Mouse (Mus musculus) kidney, adult 2 months (tissue): ENCODE measurements around the gene Slc22a18. TPM values are rescaled to one million over a fixed set of nuclear protein-coding genes. Genes with fewer than 3 reads are reported as not detected.

Source experiments
- DNase-seq: peaks from one replicate; pipeline ENCODE4 v3.0.0; 2021
- H3K27ac ChIP-seq: fragments of 200-500 bp; 2 replicates; pipeline ENCODE4 v1.5.1; 2012; ENCODE audit warnings: low read depth, low read length, control low read depth, inconsistent platforms; ENCODE audit not compliant: insufficient read depth
- H3K27me3 ChIP-seq: fragments of 200-500 bp; replicated peaks from 2 replicates; pipeline ENCODE4 v1.6.1; 2012; ENCODE audit warnings: mild to moderate bottlenecking, moderate library complexity, low read length, inconsistent platforms; ENCODE audit not compliant: control insufficient read depth, insufficient read depth
- H3K36me3 ChIP-seq: fragments of 200-500 bp; 2 replicates; pipeline ENCODE4 v1.6.1; 2012; ENCODE audit warnings: mild to moderate bottlenecking, moderate library complexity, low read length, inconsistent platforms; ENCODE audit not compliant: control insufficient read depth, insufficient read depth
- H3K4me1 ChIP-seq: fragments of 200-500 bp; 2 replicates; pipeline ENCODE4 v1.6.1; 2011; ENCODE audit warnings: low read length; ENCODE audit not compliant: control insufficient read depth, insufficient read depth
- H3K4me3 ChIP-seq: fragments of 200-500 bp; 2 replicates; pipeline ENCODE4 v1.5.1; 2011; ENCODE audit warnings: mild to moderate bottlenecking, low read depth, low read length, control low read depth; ENCODE audit not compliant: insufficient read depth
- CTCF ChIP-seq: fragments of 200-500 bp; conservative IDR thresholded peaks from 2 replicates; pipeline ENCODE4 v1.5.1; 2011; ENCODE audit warnings: low read depth, mild to moderate bottlenecking, control low read depth, low read length, moderate library complexity, mixed read lengths; ENCODE audit not compliant: insufficient read depth, insufficient read length
- POLR2A ChIP-seq: fragments of 200-500 bp; IDR thresholded peaks from one replicate; pipeline ENCODE4 v1.6.1; 2011; ENCODE audit warnings: low read depth, low read length, control low read depth
- WGBS: fragments of 180-500 bp; shearing (Covaris S2); methylation state at CpG from one replicate; pipeline ENCODE4 v1.1.7; 2018; 5-methylcytosine and 5-hydroxymethylcytosine counted together
- polyA plus RNA-seq: library from polyadenylated mRNA; depleted of rRNA; stranded (reverse); fragments of >200 nt; gene quantifications from 2 replicates; pipeline ENCODE4 v1.2.3, GENCODE M21; 2012

The Slc22a18 gene
- polyA plus RNA-seq, 1 experiment = 1,125 TPM

- TF ChIP-seq CTCF (no peak), POLR2A (no peak)
- WGBS = 9% methylated on average over 61 of the region's 63 CpGs
- Histone ChIP-seq H3K4me3 (peak overlapping the region; percentile 25; the same call in 1 of the 2 replicates), H3K4me1 (no peaks in the 10 kb centered on the region), H3K27ac (no peak overlapping the region), H3K27me3 (peaks cover 3% of the 10 kb centered on the region; the same call in 1 of the 2 replicates), H3K36me3 (no peaks in the 10 kb centered on the region)
- DNase-seq = no peak
These were observed 35.5 kb upstream of the Slc22a18 start for GRCm38 (mm10) chr7:143437894-143438581.

- H3K27me3 ChIP-seq = peaks cover 3% of the 10 kb centered on the region; the same call in 1 of the 2 replicates
- H3K36me3 ChIP-seq = no peaks in the 10 kb centered on the region
- no peaks in the 10 kb centered on the region for H3K4me1 ChIP-seq
- TF ChIP-seq POLR2A = no peak
- TF ChIP-seq CTCF = no peak
- no peak overlapping the region for H3K27ac ChIP-seq
- no peak for DNase-seq
- H3K4me3 ChIP-seq = no peak overlapping the region
- WGBS = 79% methylated on average over 1 of the region's 1 CpGs
These were observed 34.6 kb upstream of the Slc22a18 start for GRCm38 (mm10) chr7:143438965-143439364.

DNA sequence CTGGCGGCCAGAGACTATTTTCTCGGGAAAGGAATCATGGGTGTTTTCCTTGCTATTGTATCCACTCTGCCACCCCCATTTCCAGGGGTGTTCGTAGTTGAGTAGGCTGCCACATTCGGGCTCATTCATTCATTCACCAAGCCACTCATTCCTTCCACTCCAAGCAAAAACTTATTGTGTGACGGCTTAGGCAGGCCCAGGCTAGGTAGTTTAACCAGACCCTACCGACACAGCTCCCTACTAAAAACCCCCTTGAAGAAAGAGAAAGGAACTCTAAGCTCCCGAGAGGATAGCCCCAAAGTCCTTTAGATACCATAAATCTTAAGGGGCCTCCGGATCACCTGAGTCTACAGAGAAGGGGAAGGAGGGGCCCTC, 29.0 kb upstream of the Slc22a18 start:
- TF ChIP-seq CTCF = no peak
- TF ChIP-seq POLR2A = no peak
- Histone ChIP-seq H3K36me3 (no peaks in the 10 kb centered on the region), H3K4me3 (no peak overlapping the region), H3K27ac (no peak overlapping the region), H3K4me1 (no peaks in the 10 kb centered on the region), H3K27me3 (0 out of 2 replicates have a peak, but pooled peaks cover 2% of the 10 kb centered on the region)
- no peak for DNase-seq
- 75% methylated on average over 8 of the region's 8 CpGs for WGBS

- 0 out of 2 replicates have a peak overlapping the region, but pooled peaks have one; percentile 20 for H3K4me3 ChIP-seq
- H3K27ac ChIP-seq = no peak overlapping the region
- WGBS = 15% methylated on average over 55 of the region's 55 CpGs
- H3K27me3 ChIP-seq = 0 out of 2 replicates have a peak, but pooled peaks cover 2% of the 10 kb centered on the region
- TF ChIP-seq POLR2A (no peak), CTCF (no peak)
- no peak for DNase-seq
- no peaks in the 10 kb centered on the region for H3K36me3 ChIP-seq
- no peaks in the 10 kb centered on the region for H3K4me1 ChIP-seq
These were observed 28.4 kb upstream of the Slc22a18 start for GRCm38 (mm10) chr7:143444955-143445648.

DNA sequence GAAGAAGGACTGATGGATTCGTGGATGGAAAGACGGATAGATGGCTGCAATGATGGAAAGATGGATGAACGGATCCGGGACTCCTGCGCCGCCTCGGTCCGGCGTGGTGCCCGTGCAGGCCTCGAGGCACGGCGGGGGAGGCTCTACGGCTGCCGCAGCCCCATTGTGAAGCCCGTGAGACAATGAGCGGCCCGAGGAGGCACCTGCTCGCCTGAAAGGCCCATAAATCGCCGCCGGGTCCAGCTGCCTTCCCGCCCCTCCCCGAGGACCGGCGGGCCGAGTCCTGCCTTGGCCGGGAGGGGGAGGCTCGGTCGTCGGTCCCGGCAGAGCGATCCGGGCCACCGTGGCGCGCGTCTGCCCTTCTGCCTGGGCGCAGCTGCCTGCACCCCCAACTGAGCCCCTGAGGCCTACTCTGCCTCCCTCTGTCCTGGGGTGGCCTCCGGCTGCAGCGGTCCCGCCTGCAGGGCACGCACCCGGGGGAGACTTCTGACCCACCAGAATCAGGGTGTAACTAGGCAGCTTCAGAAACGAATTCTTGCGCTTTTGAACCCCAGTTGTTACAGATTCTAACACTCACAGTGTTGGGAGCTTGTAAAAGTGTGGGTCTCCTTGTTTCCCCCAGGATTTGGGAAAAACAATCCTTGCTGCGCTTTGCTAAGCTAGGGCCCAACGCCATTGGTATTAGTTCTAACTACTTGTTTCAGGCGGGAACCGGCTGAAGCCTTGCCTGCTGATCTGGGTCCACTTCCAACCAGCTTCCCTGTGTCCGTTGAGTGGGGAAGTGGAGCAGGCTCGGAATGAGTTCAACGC, 27.7 kb upstream of the Slc22a18 start:
- H3K27ac ChIP-seq = no peak overlapping the region

GRCm38 (mm10) chr7:143447130-143447529, 26.4 kb upstream of the Slc22a18 start:
- 73% methylated on average over 2 of the region's 2 CpGs for WGBS
- no peaks in the 10 kb centered on the region for H3K4me1 ChIP-seq
- H3K4me3 ChIP-seq = no peak overlapping the region
- 0 out of 2 replicates have a peak, but pooled peaks cover 2% of the 10 kb centered on the region for H3K27me3 ChIP-seq
- no peaks in the 10 kb centered on the region for H3K36me3 ChIP-seq
- no peak for TF ChIP-seq CTCF
- no peak for TF ChIP-seq POLR2A
- no peak overlapping the region for H3K27ac ChIP-seq
- no peak for DNase-seq

More for the DNA sequence above, 27.7 kb upstream of the Slc22a18 start:
- peak overlapping the region; percentile 20 for H3K4me3 ChIP-seq
- H3K4me1 ChIP-seq = no peaks in the 10 kb centered on the region
- DNase-seq = no peak
- no peaks in the 10 kb centered on the region for H3K36me3 ChIP-seq
- 0 out of 2 replicates have a peak, but pooled peaks cover 2% of the 10 kb centered on the region for H3K27me3 ChIP-seq
- WGBS = 11% methylated on average over 53 of the region's 53 CpGs
- TF ChIP-seq POLR2A (no peak), CTCF (no peak)

- DNase-seq = no peak
- TF ChIP-seq POLR2A (no peak), CTCF (no peak)
- 34% methylated on average over 38 of the region's 38 CpGs for WGBS
- Histone ChIP-seq H3K4me3 (peak overlapping the region; percentile 27; the same call in 1 of the 2 replicates), H3K4me1 (no peaks in the 10 kb centered on the region), H3K27me3 (no peaks in the 10 kb centered on the region), H3K27ac (no peak overlapping the region), H3K36me3 (no peaks in the 10 kb centered on the region)
These were observed 14.6 kb upstream of the Slc22a18 start for GRCm38 (mm10) chr7:143458963-143459331.
